Mouse (Mus musculus) forebrain, embryonic 10.5 days (tissue): Measurements from ENCODE around the gene Tm7sf2. TPM values are rescaled to one million over a fixed set of nuclear protein-coding genes. Genes with fewer than 3 reads are reported as not detected.
"Not testable (repeated sequence)": the region's sequence is repeated elsewhere in the genome, so short reads cannot be mapped to it uniquely, and the experiment has no call there.

ENCODE experiments used
- DNase-seq: peaks from one replicate; pipeline ENCODE4 v3.0.0-alpha.2; 2017; ENCODE audit warnings: low spot score; ENCODE audit errors: extremely low spot score
- H3K27ac ChIP-seq: fragments of 300-500 bp; sonication (generic); 2 replicates; pipeline ENCODE4 v1.5.1; 2016; ENCODE audit warnings: mild to moderate bottlenecking
- H3K27me3 ChIP-seq: fragments of 300-500 bp; sonication (generic); 2 replicates; pipeline ENCODE4 v1.6.1; 2016; ENCODE audit warnings: mild to moderate bottlenecking; ENCODE audit not compliant: poor library complexity, severe bottlenecking
- H3K36me3 ChIP-seq: fragments of 300-500 bp; sonication (generic); replicated peaks from 2 replicates; pipeline ENCODE4 v1.6.1; 2016; ENCODE audit warnings: mild to moderate bottlenecking, moderate library complexity
- H3K4me1 ChIP-seq: fragments of 300-500 bp; sonication (generic); 2 replicates; pipeline ENCODE4 v1.6.1; 2016
- H3K4me3 ChIP-seq: fragments of 300-500 bp; sonication (generic); 2 replicates; pipeline ENCODE4 v1.5.1; 2016; ENCODE audit warnings: mild to moderate bottlenecking, moderate library complexity
- H3K9me3 ChIP-seq: fragments of 300-500 bp; sonication (generic); 2 replicates; pipeline ENCODE4 v1.6.1; 2016; ENCODE audit warnings: mild to moderate bottlenecking, moderate library complexity
- WGBS: fragments of 180-500 bp; shearing (Covaris S2); methylation state at CpG from one replicate; pipeline ENCODE4 v1.1.7; 2016; 5-methylcytosine and 5-hydroxymethylcytosine counted together
- polyA plus RNA-seq: library from polyadenylated mRNA; unstranded; fragments of >200 nt; fragmentation: Nextera tagmentation; extraction: Ambion mirVana; gene quantifications from 2 replicates; pipeline ENCODE4 v1.2.1, GENCODE M21; 2016

Tm7sf2 gene
- polyA plus RNA-seq, 1 experiment from 2014 or later = 32.2 TPM

- peaks cover 29% of the 10 kb centered on the region for H3K4me1 ChIP-seq
- H3K9me3 ChIP-seq = no peaks in the 10 kb centered on the region
- WGBS = 3% methylated on average over 40 of the region's 44 CpGs
- H3K27ac ChIP-seq = peak overlapping the region; percentile 99
- H3K27me3 ChIP-seq = no peaks in the 10 kb centered on the region
- H3K4me3 ChIP-seq = peak overlapping the region; percentile 97
- peaks cover 55% of the 10 kb centered on the region for H3K36me3 ChIP-seq
- no peak for DNase-seq
Observed at GRCm38 (mm10) chr19:6047154-6047898, 20.8 kb downstream of the Tm7sf2 start.

- under 1% methylated on average over 65 of the region's 65 CpGs for WGBS
- H3K27ac ChIP-seq = peak within 1 kb of the TSS; percentile 99
- H3K4me1 ChIP-seq = peaks cover 35% of the 10 kb centered on the region
- H3K36me3 ChIP-seq = peaks cover 47% of the 10 kb centered on the region
- H3K4me3 ChIP-seq = peak within 1 kb of the TSS; percentile 97
- H3K27me3 ChIP-seq = no peaks in the 10 kb centered on the region
- H3K9me3 ChIP-seq = no peaks in the 10 kb centered on the region
- peak; percentile 91 for DNase-seq
Observed at GRCm38 (mm10) chr19:6046294-6047153, 21.6 kb downstream of the Tm7sf2 start, which contains the start of gene Syvn1. Syvn1 (plus strand) TSS chr19:6046576.

GRCm38 (mm10) chr19:6045366-6046293 is 22.5 kb downstream of the Tm7sf2 start:
- H3K4me3 ChIP-seq = peak overlapping the region; percentile 97
- WGBS = 23% methylated on average over 20 of the region's 20 CpGs

GRCm38 (mm10) chr19:6044102-6044501 is 24.1 kb downstream of the Tm7sf2 start:
- 82% methylated on average over 4 of the region's 4 CpGs for WGBS
- H3K4me3 ChIP-seq, DNase-seq, H3K9me3 ChIP-seq, H3K27ac ChIP-seq, H3K27me3 ChIP-seq: not testable (repeated sequence)
- Histone ChIP-seq H3K4me1 (peaks cover 35% of the 10 kb centered on the region), H3K36me3 (peaks cover 22% of the 10 kb centered on the region)

More at GRCm38 (mm10) chr19:6045366-6046293, 22.5 kb downstream of the Tm7sf2 start:
- peaks cover 38% of the 10 kb centered on the region for H3K36me3 ChIP-seq
- DNase-seq = no peak
- no peaks in the 10 kb centered on the region for H3K9me3 ChIP-seq
- peaks cover 35% of the 10 kb centered on the region for H3K4me1 ChIP-seq
- peak overlapping the region; percentile 99 for H3K27ac ChIP-seq
- no peaks in the 10 kb centered on the region for H3K27me3 ChIP-seq

GRCm38 (mm10) chr19:6042293-6042692 is 25.9 kb downstream of the Tm7sf2 start:
- WGBS = 82% methylated on average over 9 of the region's 9 CpGs
- H3K27ac ChIP-seq = 0 out of 2 replicates have a peak overlapping the region, but pooled peaks have one; percentile 11
- DNase-seq = no peak

GRCm38 (mm10) chr19:6040002-6040401 is 28.2 kb downstream of the Tm7sf2 start:
- no peaks in the 10 kb centered on the region for H3K9me3 ChIP-seq
- H3K27me3 ChIP-seq = no peaks in the 10 kb centered on the region
- H3K36me3 ChIP-seq = peaks cover 8% of the 10 kb centered on the region; the same call in 1 of the 2 replicates
- H3K27ac ChIP-seq = no peak overlapping the region
- peaks cover 7% of the 10 kb centered on the region for H3K4me1 ChIP-seq
- DNase-seq = no peak
- H3K4me3 ChIP-seq = no peak overlapping the region

More at GRCm38 (mm10) chr19:6042293-6042692, 25.9 kb downstream of the Tm7sf2 start:
- Histone ChIP-seq H3K9me3 (no peaks in the 10 kb centered on the region), H3K27me3 (no peaks in the 10 kb centered on the region), H3K4me3 (no peak overlapping the region), H3K4me1 (peaks cover 19% of the 10 kb centered on the region), H3K36me3 (peaks cover 8% of the 10 kb centered on the region; the same call in 1 of the 2 replicates)

- Histone ChIP-seq H3K27me3 (no peaks in the 10 kb centered on the region), H3K9me3 (no peaks in the 10 kb centered on the region), H3K27ac (no peak overlapping the region), H3K4me1 (peaks cover 7% of the 10 kb centered on the region; the same call in 1 of the 2 replicates), H3K36me3 (0 out of 2 replicates have a peak, but pooled peaks cover 3% of the 10 kb centered on the region), H3K4me3 (no peak overlapping the region)
- WGBS = 82% methylated on average over 7 of the region's 7 CpGs
- no peak for DNase-seq
Observed at GRCm38 (mm10) chr19:6038326-6038725, 29.8 kb downstream of the Tm7sf2 start.

- 0 out of 2 replicates have a peak, but pooled peaks cover 2% of the 10 kb centered on the region for H3K36me3 ChIP-seq
- H3K9me3 ChIP-seq = no peaks in the 10 kb centered on the region
- no peak overlapping the region for H3K4me3 ChIP-seq
- DNase-seq = no peak
- H3K27ac ChIP-seq = no peak overlapping the region
- no peaks in the 10 kb centered on the region for H3K27me3 ChIP-seq
- H3K4me1 ChIP-seq = peaks cover 7% of the 10 kb centered on the region; the same call in 1 of the 2 replicates
Observed at GRCm38 (mm10) chr19:6037695-6038094, 30.5 kb downstream of the Tm7sf2 start.

- no peaks in the 10 kb centered on the region for H3K9me3 ChIP-seq
- no peak overlapping the region for H3K4me3 ChIP-seq
- no peaks in the 10 kb centered on the region for H3K27me3 ChIP-seq
- 76% methylated on average over 9 of the region's 9 CpGs for WGBS
- H3K36me3 ChIP-seq = no peaks in the 10 kb centered on the region
- no peak overlapping the region for H3K27ac ChIP-seq
- DNase-seq = no peak
- no peaks in the 10 kb centered on the region for H3K4me1 ChIP-seq
Observed at GRCm38 (mm10) chr19:6035966-6036585, 32.1 kb downstream of the Tm7sf2 start.

- Histone ChIP-seq H3K36me3 (no peaks in the 10 kb centered on the region), H3K27me3 (no peaks in the 10 kb centered on the region), H3K4me1 (no peaks in the 10 kb centered on the region), H3K4me3 (no peak overlapping the region), H3K27ac (no peak overlapping the region), H3K9me3 (no peaks in the 10 kb centered on the region)
- whole genome bisulfite sequencing = 82% methylated on average over 14 of the region's 14 CpGs
- DNase-seq = no peak
Observed at GRCm38 (mm10) chr19:6030520-6031280, 37.5 kb downstream of the Tm7sf2 start.

- Histone ChIP-seq H3K4me3 (no peak overlapping the region), H3K27ac (no peak overlapping the region), H3K36me3 (no peaks in the 10 kb centered on the region), H3K9me3 (no peaks in the 10 kb centered on the region), H3K27me3 (no peaks in the 10 kb centered on the region), H3K4me1 (no peaks in the 10 kb centered on the region)
- 81% methylated on average over 9 of the region's 9 CpGs for WGBS
- no peak for DNase-seq
Observed at GRCm38 (mm10) chr19:6029426-6029825, 38.7 kb downstream of the Tm7sf2 start.
